Mouse (Mus musculus): Measurements from ENCODE around the gene Pde1b. TPM values are rescaled to one million over a fixed set of nuclear protein-coding genes. Genes with fewer than 3 reads are reported as not detected.

The Pde1b gene
- polyA plus RNA-seq, 1 experiment from 2014 or later = 2.2 TPM

- Histone ChIP-seq H3K9me3 (ENCODE audit: low read length) (no peaks in the 10 kb centered on the region), H3K9ac (replicated peaks; ENCODE audit: low read depth) (no peak overlapping the region), H3K4me1 (ENCODE audit: insufficient read depth, low read depth, low read length) (0 out of 2 replicates have a peak, but pooled peaks cover 5% of the 10 kb centered on the region), H3K4me2 (replicated peaks; ENCODE audit: low read depth, low read length) (no peak overlapping the region), H3K4me3 (ENCODE audit: low read depth, low read length) (no peak overlapping the region), H3K36me3 (ENCODE audit: insufficient read depth, low read length) (no peaks in the 10 kb centered on the region), H3K27ac (ENCODE audit: low read length) (no peak overlapping the region), H3K27me3 (replicated peaks; ENCODE audit: insufficient read depth, low read length) (peaks cover 20% of the 10 kb centered on the region)
- ATAC-seq = no peak
- 37% methylated on average over 2 of the region's 2 CpGs for WGBS
- TF ChIP-seq EP300 (IDR thresholded peaks at IDR 0.05) (no peak), CTCF (IDR thresholded peaks at IDR 0.05) (no peak)
- no peak for DNase-seq (ENCODE audit: low spot score)
Measured at GRCm38 (mm10) chr15:103501186-103501585, 1.6 kb upstream of the Pde1b start.

GRCm38 (mm10) chr15:103503251-103503600, 392 bp downstream of the Pde1b start:
- H3K4me1 ChIP-seq (ENCODE audit: insufficient read depth, low read depth, low read length) = 0 out of 2 replicates have a peak, but pooled peaks cover 5% of the 10 kb centered on the region
- DNase-seq (ENCODE audit: low spot score) (no peak), ATAC-seq (0 out of 2 replicates have a peak, but pooled peaks have one; percentile 1)
- WGBS = 0% methylated on average over 14 of the region's 15 CpGs
- peak overlapping the region; percentile 43 for H3K4me3 ChIP-seq (ENCODE audit: low read depth, low read length)
- peak overlapping the region; percentile 92 for H3K4me2 ChIP-seq (replicated peaks; ENCODE audit: low read depth, low read length)
- H3K27ac ChIP-seq (ENCODE audit: low read length) = no peak overlapping the region
- H3K9me3 ChIP-seq (ENCODE audit: low read length) = no peaks in the 10 kb centered on the region
- TF ChIP-seq EP300 (IDR thresholded peaks at IDR 0.05) (no peak), CTCF (IDR thresholded peaks at IDR 0.05) (no peak)
- peaks cover 23% of the 10 kb centered on the region for H3K27me3 ChIP-seq (replicated peaks; ENCODE audit: insufficient read depth, low read length)
- H3K9ac ChIP-seq (replicated peaks; ENCODE audit: low read depth) = no peak overlapping the region
- H3K36me3 ChIP-seq (ENCODE audit: insufficient read depth, low read length) = no peaks in the 10 kb centered on the region

GRCm38 (mm10) chr15:103503660-103504059, 826 bp downstream of the Pde1b start:
- H3K4me1 ChIP-seq (ENCODE audit: insufficient read depth, low read depth, low read length) = 0 out of 2 replicates have a peak, but pooled peaks cover 5% of the 10 kb centered on the region
- H3K9ac ChIP-seq (replicated peaks; ENCODE audit: low read depth) = no peak overlapping the region
- H3K27ac ChIP-seq (ENCODE audit: low read length) = no peak overlapping the region
- no peaks in the 10 kb centered on the region for H3K36me3 ChIP-seq (ENCODE audit: insufficient read depth, low read length)
- TF ChIP-seq CTCF (IDR thresholded peaks at IDR 0.05) (no peak), EP300 (IDR thresholded peaks at IDR 0.05) (no peak)
- WGBS = 46% methylated on average over 12 of the region's 12 CpGs
- peaks cover 23% of the 10 kb centered on the region for H3K27me3 ChIP-seq (replicated peaks; ENCODE audit: insufficient read depth, low read length)
- DNase-seq (ENCODE audit: low spot score) (no peak), ATAC-seq (0 out of 2 replicates have a peak, but pooled peaks have one; percentile 7)
- H3K4me3 ChIP-seq (ENCODE audit: low read depth, low read length) = no peak overlapping the region
- H3K4me2 ChIP-seq (replicated peaks; ENCODE audit: low read depth, low read length) = peak overlapping the region; percentile 92
- H3K9me3 ChIP-seq (ENCODE audit: low read length) = no peaks in the 10 kb centered on the region

- Histone ChIP-seq H3K36me3 (ENCODE audit: insufficient read depth, low read length) (no peaks in the 10 kb centered on the region), H3K9me3 (ENCODE audit: low read length) (no peaks in the 10 kb centered on the region), H3K9ac (replicated peaks; ENCODE audit: low read depth) (no peak overlapping the region), H3K4me3 (ENCODE audit: low read depth, low read length) (no peak overlapping the region), H3K4me1 (ENCODE audit: insufficient read depth, low read depth, low read length) (0 out of 2 replicates have a peak, but pooled peaks cover 4% of the 10 kb centered on the region), H3K27ac (ENCODE audit: low read length) (no peak overlapping the region), H3K27me3 (replicated peaks; ENCODE audit: insufficient read depth, low read length) (peaks cover 10% of the 10 kb centered on the region), H3K4me2 (replicated peaks; ENCODE audit: low read depth, low read length) (no peak overlapping the region)
- 34% methylated on average over 3 of the region's 3 CpGs for WGBS
- ATAC-seq = no peak
- no peak for DNase-seq (ENCODE audit: low spot score)
- no peak for TF ChIP-seq CTCF (IDR thresholded peaks at IDR 0.05)
- no peak for TF ChIP-seq EP300 (IDR thresholded peaks at IDR 0.05)
Measured at GRCm38 (mm10) chr15:103509317-103509716, 6.5 kb downstream of the Pde1b start.

- 41% methylated on average over 1 of the region's 1 CpGs for WGBS
- H3K4me1 ChIP-seq (ENCODE audit: insufficient read depth, low read depth, low read length) = 0 out of 2 replicates have a peak, but pooled peaks cover 4% of the 10 kb centered on the region
- H3K9ac ChIP-seq (replicated peaks; ENCODE audit: low read depth) = no peak overlapping the region
- no peaks in the 10 kb centered on the region for H3K36me3 ChIP-seq (ENCODE audit: insufficient read depth, low read length)
- no peak overlapping the region for H3K27ac ChIP-seq (ENCODE audit: low read length)
- no peaks in the 10 kb centered on the region for H3K27me3 ChIP-seq (replicated peaks; ENCODE audit: insufficient read depth, low read length)
- TF ChIP-seq CTCF (IDR thresholded peaks at IDR 0.05) = no peak
- no peak for TF ChIP-seq EP300 (IDR thresholded peaks at IDR 0.05)
- H3K9me3 ChIP-seq (ENCODE audit: low read length) = no peaks in the 10 kb centered on the region
- no peak overlapping the region for H3K4me3 ChIP-seq (ENCODE audit: low read depth, low read length)
- no peak for DNase-seq (ENCODE audit: low spot score)
- no peak overlapping the region for H3K4me2 ChIP-seq (replicated peaks; ENCODE audit: low read depth, low read length)
- ATAC-seq = no peak
Measured at GRCm38 (mm10) chr15:103511652-103512051, 8.8 kb downstream of the Pde1b start.

- no peak for TF ChIP-seq EP300 (IDR thresholded peaks at IDR 0.05)
- 6% methylated on average over 7 of the region's 7 CpGs for WGBS
- peak overlapping the region; percentile 42 for H3K4me2 ChIP-seq (replicated peaks; ENCODE audit: low read depth, low read length)
Measured at GRCm38 (mm10) chr15:103513621-103514031, 10.8 kb downstream of the Pde1b start.

More at GRCm38 (mm10) chr15:103513621-103514031, 10.8 kb downstream of the Pde1b start:
- Histone ChIP-seq H3K9ac (replicated peaks; ENCODE audit: low read depth) (no peak overlapping the region), H3K4me3 (ENCODE audit: low read depth, low read length) (peak overlapping the region; percentile 19; the same call in 1 of the 2 replicates), H3K27me3 (replicated peaks; ENCODE audit: insufficient read depth, low read length) (no peaks in the 10 kb centered on the region), H3K4me1 (ENCODE audit: insufficient read depth, low read depth, low read length) (0 out of 2 replicates have a peak, but pooled peaks cover 4% of the 10 kb centered on the region), H3K36me3 (ENCODE audit: insufficient read depth, low read length) (no peaks in the 10 kb centered on the region), H3K9me3 (ENCODE audit: low read length) (no peaks in the 10 kb centered on the region), H3K27ac (ENCODE audit: low read length) (no peak overlapping the region)
- ATAC-seq = peak; percentile 76
- DNase-seq (ENCODE audit: low spot score) = peak; percentile 68
